Mouse (Mus musculus): ENCODE data around the gene Abcc4. TPM values are rescaled to one million over a fixed set of nuclear protein-coding genes. Genes with fewer than 3 reads are reported as not detected.
"Not testable (repeated sequence)": the region's sequence is repeated elsewhere in the genome, so short reads cannot be mapped to it uniquely, and the experiment has no call there.

The Abcc4 gene
- polyA plus RNA-seq, 1 experiment, result 6.8 TPM

GRCm38 (mm10) chr14:118651704-118652439 lies 54.1 kb downstream of the Abcc4 start:
- Histone ChIP-seq H3K27ac (ENCODE audit: insufficient read depth, low read length) (no peak overlapping the region), H3K4me3 (ENCODE audit: insufficient read depth, low read length) (no peak overlapping the region), H3K4me1 (ENCODE audit: control insufficient read depth, insufficient read depth, low read length) (no peaks in the 10 kb centered on the region)
- TF ChIP-seq CTCF (IDR thresholded peaks at IDR 0.05; ENCODE audit: extremely low read depth, insufficient read depth, low read length), result no peak
- no peak for TF ChIP-seq POLR2A (IDR thresholded peaks at IDR 0.05; ENCODE audit: extremely low read depth, insufficient read depth, low read length)

- TF ChIP-seq POLR2A (IDR thresholded peaks at IDR 0.05; ENCODE audit: extremely low read depth, insufficient read depth, low read length) (no peak), CTCF (IDR thresholded peaks at IDR 0.05; ENCODE audit: extremely low read depth, insufficient read depth, low read length) (no peak)
- Histone ChIP-seq H3K27ac (ENCODE audit: insufficient read depth, low read length) (no peak overlapping the region), H3K4me3 (ENCODE audit: insufficient read depth, low read length) (no peak overlapping the region), H3K4me1 (ENCODE audit: control insufficient read depth, insufficient read depth, low read length) (no peaks in the 10 kb centered on the region)
These were observed 56.1 kb downstream of the Abcc4 start for GRCm38 (mm10) chr14:118649895-118650256.

- Histone ChIP-seq H3K4me1 (ENCODE audit: control insufficient read depth, insufficient read depth, low read length) (no peaks in the 10 kb centered on the region), H3K27ac (ENCODE audit: insufficient read depth, low read length) (no peak overlapping the region), H3K4me3 (ENCODE audit: insufficient read depth, low read length) (no peak overlapping the region)
- no peak for TF ChIP-seq CTCF (IDR thresholded peaks at IDR 0.05; ENCODE audit: extremely low read depth, insufficient read depth, low read length)
- no peak for TF ChIP-seq POLR2A (IDR thresholded peaks at IDR 0.05; ENCODE audit: extremely low read depth, insufficient read depth, low read length)
These were observed 56.7 kb downstream of the Abcc4 start for GRCm38 (mm10) chr14:118649199-118649894.

- H3K4me1 ChIP-seq (ENCODE audit: control insufficient read depth, insufficient read depth, low read length); H3K27ac ChIP-seq (ENCODE audit: insufficient read depth, low read length); H3K4me3 ChIP-seq (ENCODE audit: insufficient read depth, low read length): not testable (repeated sequence)
These were observed 63.0 kb downstream of the Abcc4 start for GRCm38 (mm10) chr14:118642940-118643591.

- TF ChIP-seq CTCF (IDR thresholded peaks at IDR 0.05; ENCODE audit: extremely low read depth, insufficient read depth, low read length) (no peak), POLR2A (IDR thresholded peaks at IDR 0.05; ENCODE audit: extremely low read depth, insufficient read depth, low read length) (no peak)
- H3K4me3 ChIP-seq (ENCODE audit: insufficient read depth, low read length), result no peak overlapping the region
- H3K4me1 ChIP-seq (ENCODE audit: control insufficient read depth, insufficient read depth, low read length), result no peaks in the 10 kb centered on the region
- H3K27ac ChIP-seq (ENCODE audit: insufficient read depth, low read length), result no peak overlapping the region
These were observed 63.9 kb downstream of the Abcc4 start for GRCm38 (mm10) chr14:118642140-118642539.

GRCm38 (mm10) chr14:118638447-118639275 lies 67.4 kb downstream of the Abcc4 start:
- Histone ChIP-seq H3K4me3 (ENCODE audit: insufficient read depth, low read length) (no peak overlapping the region), H3K27ac (ENCODE audit: insufficient read depth, low read length) (no peak overlapping the region)
- TF ChIP-seq CTCF (IDR thresholded peaks at IDR 0.05; ENCODE audit: extremely low read depth, insufficient read depth, low read length), result no peak
- TF ChIP-seq POLR2A (IDR thresholded peaks at IDR 0.05; ENCODE audit: extremely low read depth, insufficient read depth, low read length), result no peak

GRCm38 (mm10) chr14:118635493-118636183 lies 70.4 kb downstream of the Abcc4 start:
- Histone ChIP-seq H3K4me1 (ENCODE audit: control insufficient read depth, insufficient read depth, low read length) (no peaks in the 10 kb centered on the region), H3K27ac (ENCODE audit: insufficient read depth, low read length) (no peak overlapping the region), H3K4me3 (ENCODE audit: insufficient read depth, low read length) (no peak overlapping the region)
- TF ChIP-seq POLR2A (IDR thresholded peaks at IDR 0.05; ENCODE audit: extremely low read depth, insufficient read depth, low read length), result no peak
- TF ChIP-seq CTCF (IDR thresholded peaks at IDR 0.05; ENCODE audit: extremely low read depth, insufficient read depth, low read length), result no peak

More at GRCm38 (mm10) chr14:118638447-118639275, 67.4 kb downstream of the Abcc4 start:
- no peaks in the 10 kb centered on the region for H3K4me1 ChIP-seq (ENCODE audit: control insufficient read depth, insufficient read depth, low read length)

GRCm38 (mm10) chr14:118629649-118630048 lies 76.4 kb downstream of the Abcc4 start:
- no peak overlapping the region for H3K27ac ChIP-seq (ENCODE audit: insufficient read depth, low read length)
- TF ChIP-seq CTCF (IDR thresholded peaks at IDR 0.05; ENCODE audit: extremely low read depth, insufficient read depth, low read length) (no peak), POLR2A (IDR thresholded peaks at IDR 0.05; ENCODE audit: extremely low read depth, insufficient read depth, low read length) (no peak)
- no peak overlapping the region for H3K4me3 ChIP-seq (ENCODE audit: insufficient read depth, low read length)
- no peaks in the 10 kb centered on the region for H3K4me1 ChIP-seq (ENCODE audit: control insufficient read depth, insufficient read depth, low read length)

GRCm38 (mm10) chr14:118621449-118621789 lies 84.6 kb downstream of the Abcc4 start:
- H3K4me1 ChIP-seq (ENCODE audit: control insufficient read depth, insufficient read depth, low read length), result no peaks in the 10 kb centered on the region
- TF ChIP-seq CTCF (IDR thresholded peaks at IDR 0.05; ENCODE audit: extremely low read depth, insufficient read depth, low read length), result no peak
- TF ChIP-seq POLR2A (IDR thresholded peaks at IDR 0.05; ENCODE audit: extremely low read depth, insufficient read depth, low read length), result no peak
- H3K27ac ChIP-seq (ENCODE audit: insufficient read depth, low read length), result no peak overlapping the region
- H3K4me3 ChIP-seq (ENCODE audit: insufficient read depth, low read length), result no peak overlapping the region
